Mouse (Mus musculus): ENCODE measurements around the gene Dpf3. TPM values are rescaled to one million over a fixed set of nuclear protein-coding genes. Genes with fewer than 3 reads are reported as not detected.

Dpf3 gene
- polyA plus RNA-seq, 1 experiment from 2014 or later, result 15.5 TPM

DNA sequence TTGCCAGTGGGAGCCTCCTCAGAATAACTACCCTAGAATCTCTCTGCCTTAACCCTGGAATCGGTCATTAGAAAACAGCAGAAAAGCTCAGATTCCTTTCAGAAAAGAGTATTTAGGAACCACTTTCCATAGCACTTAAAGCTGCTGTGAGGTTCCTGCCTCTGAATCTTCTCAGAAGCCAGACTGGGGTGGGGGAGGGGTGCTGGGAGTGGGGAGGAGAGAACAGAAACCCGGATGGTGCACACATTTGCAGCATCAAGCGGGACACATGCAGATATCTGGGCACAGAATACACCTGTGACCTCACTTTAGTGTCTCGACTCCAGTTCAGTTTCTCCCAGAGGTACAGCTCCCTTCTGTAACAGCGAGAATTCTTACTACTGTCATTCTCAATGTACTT lies 23.1 kb upstream of the Dpf3 start:
- no peaks in the 10 kb centered on the region for H3K27me3 ChIP-seq (ENCODE audit: control insufficient read depth, insufficient read depth, low read length)
- no peak for ATAC-seq (ENCODE audit: low FRiP score, low TSS enrichment)
- no peaks in the 10 kb centered on the region for H3K36me3 ChIP-seq (ENCODE audit: control insufficient read depth, insufficient read depth, low read length)
- no peak overlapping the region for H3K27ac ChIP-seq (ENCODE audit: low read depth, low read length)
- no peak overlapping the region for H3K4me2 ChIP-seq (replicated peaks; ENCODE audit: low read depth, low read length)
- no peaks in the 10 kb centered on the region for H3K9me3 ChIP-seq (ENCODE audit: control insufficient read depth, low read length)
- H3K4me3 ChIP-seq (ENCODE audit: low read length), result no peak overlapping the region
- 0 out of 2 replicates have a peak, but pooled peaks cover 3% of the 10 kb centered on the region for H3K4me1 ChIP-seq (ENCODE audit: control insufficient read depth, insufficient read depth, low read length)
- WGBS, result 84% methylated on average over 5 of the region's 5 CpGs
- H3K9ac ChIP-seq (ENCODE audit: low read depth, low read length), result no peak overlapping the region

DNA sequence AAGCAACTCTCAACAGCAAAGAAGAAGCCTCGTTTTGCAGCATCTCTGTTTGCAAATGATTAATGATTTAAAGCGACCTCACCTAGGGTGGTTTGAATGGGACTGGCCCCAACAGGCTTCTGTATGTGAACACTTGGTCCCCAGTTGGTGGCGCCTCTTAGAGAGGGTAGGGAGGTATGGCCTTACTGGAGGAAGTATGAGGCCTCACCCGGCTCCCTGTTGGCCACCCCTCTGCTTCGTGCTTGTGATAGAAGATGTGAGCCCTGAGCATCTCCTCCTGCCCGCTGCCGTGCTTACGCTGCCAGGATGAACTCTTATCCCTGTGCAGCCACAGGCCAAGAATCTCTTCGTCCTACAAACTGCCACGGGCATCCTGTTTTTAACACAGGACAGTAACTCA lies 19.0 kb upstream of the Dpf3 start:
- H3K36me3 ChIP-seq (ENCODE audit: control insufficient read depth, insufficient read depth, low read length), result no peaks in the 10 kb centered on the region
- H3K27me3 ChIP-seq (ENCODE audit: control insufficient read depth, insufficient read depth, low read length), result no peaks in the 10 kb centered on the region
- no peaks in the 10 kb centered on the region for H3K4me1 ChIP-seq (ENCODE audit: control insufficient read depth, insufficient read depth, low read length)
- no peak for ATAC-seq (ENCODE audit: low FRiP score, low TSS enrichment)
- no peak overlapping the region for H3K4me3 ChIP-seq (ENCODE audit: low read length)
- H3K27ac ChIP-seq (ENCODE audit: low read depth, low read length), result no peak overlapping the region
- no peaks in the 10 kb centered on the region for H3K9me3 ChIP-seq (ENCODE audit: control insufficient read depth, low read length)
- no peak overlapping the region for H3K9ac ChIP-seq (ENCODE audit: low read depth, low read length)
- 74% methylated on average over 10 of the region's 10 CpGs for WGBS
- H3K4me2 ChIP-seq (replicated peaks; ENCODE audit: low read depth, low read length), result no peak overlapping the region

DNA sequence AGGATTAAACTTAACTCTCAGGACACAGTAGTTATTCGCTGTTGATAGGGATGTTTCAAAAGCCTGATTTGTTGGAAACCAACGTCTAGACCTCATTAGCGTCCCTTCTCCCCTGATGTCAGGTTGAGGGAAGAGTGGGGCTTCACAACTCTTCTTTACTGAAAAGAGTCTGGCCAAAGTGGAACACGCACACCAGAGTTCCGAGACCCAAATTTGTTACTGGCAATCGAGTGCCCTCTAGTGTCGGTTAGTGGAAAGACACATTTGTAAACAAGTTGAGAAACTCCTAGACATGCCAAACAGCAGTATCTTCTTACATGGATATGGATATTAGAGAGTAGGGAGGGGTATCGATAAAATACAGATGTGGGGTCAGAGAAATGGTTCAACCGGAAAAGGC lies 14.7 kb upstream of the Dpf3 start:
- no peak overlapping the region for H3K27ac ChIP-seq (ENCODE audit: low read depth, low read length)
- no peak overlapping the region for H3K4me2 ChIP-seq (replicated peaks; ENCODE audit: low read depth, low read length)
- peaks cover 6% of the 10 kb centered on the region; the same call in 1 of the 2 replicates for H3K4me1 ChIP-seq (ENCODE audit: control insufficient read depth, insufficient read depth, low read length)
- H3K36me3 ChIP-seq (ENCODE audit: control insufficient read depth, insufficient read depth, low read length), result no peaks in the 10 kb centered on the region
- no peak overlapping the region for H3K9ac ChIP-seq (ENCODE audit: low read depth, low read length)
- 6% methylated on average over 9 of the region's 9 CpGs for WGBS
- no peaks in the 10 kb centered on the region for H3K27me3 ChIP-seq (ENCODE audit: control insufficient read depth, insufficient read depth, low read length)
- peak; percentile 30; the same call in 1 of the 2 replicates for ATAC-seq (ENCODE audit: low FRiP score, low TSS enrichment)
- no peak overlapping the region for H3K4me3 ChIP-seq (ENCODE audit: low read length)
- H3K9me3 ChIP-seq (ENCODE audit: control insufficient read depth, low read length), result no peaks in the 10 kb centered on the region

DNA sequence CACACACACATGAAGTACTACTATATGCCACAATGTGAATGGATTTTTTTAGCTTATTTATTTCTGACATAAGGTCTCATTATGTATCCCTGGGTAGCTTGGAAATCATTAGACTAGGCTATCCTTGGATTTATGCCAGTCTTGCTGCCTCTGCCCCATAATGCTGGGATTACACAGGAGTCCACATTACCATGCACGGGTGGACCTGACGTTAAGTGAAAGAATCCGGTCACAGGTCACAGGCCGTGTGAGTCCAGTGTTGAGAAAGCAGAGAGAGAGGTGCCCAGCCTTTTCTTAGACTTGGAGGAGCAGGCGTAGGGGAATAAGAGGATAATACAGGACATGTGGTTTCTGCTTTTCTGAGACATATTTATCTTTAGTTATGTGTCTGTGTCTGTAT lies 11.7 kb upstream of the Dpf3 start:
- no peaks in the 10 kb centered on the region for H3K27me3 ChIP-seq (ENCODE audit: control insufficient read depth, insufficient read depth, low read length)
- no peaks in the 10 kb centered on the region for H3K36me3 ChIP-seq (ENCODE audit: control insufficient read depth, insufficient read depth, low read length)
- H3K4me2 ChIP-seq (replicated peaks; ENCODE audit: low read depth, low read length), result no peak overlapping the region
- WGBS, result 54% methylated on average over 5 of the region's 5 CpGs
- H3K9ac ChIP-seq (ENCODE audit: low read depth, low read length), result no peak overlapping the region
- H3K27ac ChIP-seq (ENCODE audit: low read depth, low read length), result no peak overlapping the region
- ATAC-seq (ENCODE audit: low FRiP score, low TSS enrichment), result no peak
- peaks cover 6% of the 10 kb centered on the region; the same call in 1 of the 2 replicates for H3K4me1 ChIP-seq (ENCODE audit: control insufficient read depth, insufficient read depth, low read length)
- H3K9me3 ChIP-seq (ENCODE audit: control insufficient read depth, low read length), result no peaks in the 10 kb centered on the region
- no peak overlapping the region for H3K4me3 ChIP-seq (ENCODE audit: low read length)

GRCm38 (mm10) chr12:83497959-83498358 lies 10.4 kb upstream of the Dpf3 start:
- Histone ChIP-seq H3K4me1 (ENCODE audit: control insufficient read depth, insufficient read depth, low read length) (peaks cover 6% of the 10 kb centered on the region; the same call in 1 of the 2 replicates), H3K27me3 (ENCODE audit: control insufficient read depth, insufficient read depth, low read length) (no peaks in the 10 kb centered on the region), H3K9ac (ENCODE audit: low read depth, low read length) (no peak overlapping the region), H3K36me3 (ENCODE audit: control insufficient read depth, insufficient read depth, low read length) (no peaks in the 10 kb centered on the region), H3K4me3 (ENCODE audit: low read length) (no peak overlapping the region), H3K9me3 (ENCODE audit: control insufficient read depth, low read length) (no peaks in the 10 kb centered on the region), H3K4me2 (replicated peaks; ENCODE audit: low read depth, low read length) (no peak overlapping the region), H3K27ac (ENCODE audit: low read depth, low read length) (no peak overlapping the region)
- no peak for ATAC-seq (ENCODE audit: low FRiP score, low TSS enrichment)
- 81% methylated on average over 3 of the region's 3 CpGs for WGBS

DNA sequence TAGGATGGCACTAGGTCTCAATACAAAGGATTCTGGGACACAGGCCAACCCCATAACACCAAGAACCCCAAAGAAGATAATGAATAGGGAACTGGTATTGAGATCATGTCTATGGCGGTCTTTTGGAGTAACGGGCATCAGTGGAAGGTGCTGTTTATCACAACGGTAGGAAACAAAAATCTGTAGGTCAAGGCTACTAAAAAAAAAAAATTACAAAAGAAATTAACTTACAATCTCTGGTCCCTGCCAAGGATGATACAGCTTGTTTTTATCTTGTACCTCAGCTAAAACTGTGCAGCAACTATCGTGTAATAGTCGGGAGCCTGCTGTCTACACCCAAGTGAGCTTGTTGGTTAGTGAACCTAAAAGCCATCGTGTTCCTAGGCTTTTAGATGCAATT lies 9.2 kb upstream of the Dpf3 start:
- H3K27ac ChIP-seq (ENCODE audit: low read depth, low read length), result no peak overlapping the region
- no peaks in the 10 kb centered on the region for H3K9me3 ChIP-seq (ENCODE audit: control insufficient read depth, low read length)
- H3K9ac ChIP-seq (ENCODE audit: low read depth, low read length), result no peak overlapping the region
- H3K4me3 ChIP-seq (ENCODE audit: low read length), result no peak overlapping the region
- 90% methylated on average over 6 of the region's 6 CpGs for WGBS
- no peaks in the 10 kb centered on the region for H3K36me3 ChIP-seq (ENCODE audit: control insufficient read depth, insufficient read depth, low read length)
- no peak overlapping the region for H3K4me2 ChIP-seq (replicated peaks; ENCODE audit: low read depth, low read length)
- no peaks in the 10 kb centered on the region for H3K27me3 ChIP-seq (ENCODE audit: control insufficient read depth, insufficient read depth, low read length)
- H3K4me1 ChIP-seq (ENCODE audit: control insufficient read depth, insufficient read depth, low read length), result peaks cover 6% of the 10 kb centered on the region; the same call in 1 of the 2 replicates
- ATAC-seq (ENCODE audit: low FRiP score, low TSS enrichment), result no peak

DNA sequence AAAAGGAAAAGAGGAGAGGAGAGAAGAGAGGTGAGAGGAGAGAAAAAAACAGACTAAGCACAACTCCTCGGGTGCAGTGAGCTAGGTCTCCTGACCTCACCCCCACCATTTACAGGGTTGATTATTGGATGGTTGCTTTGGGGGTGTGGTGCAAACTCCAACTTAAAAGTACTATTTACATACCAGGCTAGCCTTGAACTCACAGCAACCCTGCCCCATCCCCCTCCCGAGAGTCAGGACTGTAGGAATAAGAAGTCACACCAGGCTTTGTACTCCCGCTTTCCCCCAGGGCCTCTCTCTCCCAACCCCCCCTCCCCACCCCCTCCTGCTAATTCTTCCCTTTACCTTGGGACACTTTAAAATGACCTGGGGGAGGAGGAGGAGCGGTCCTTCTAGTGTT lies 8.8 kb upstream of the Dpf3 start:
- H3K4me1 ChIP-seq (ENCODE audit: control insufficient read depth, insufficient read depth, low read length), result peaks cover 6% of the 10 kb centered on the region; the same call in 1 of the 2 replicates
- no peak overlapping the region for H3K4me2 ChIP-seq (replicated peaks; ENCODE audit: low read depth, low read length)
- no peak for ATAC-seq (ENCODE audit: low FRiP score, low TSS enrichment)
- H3K36me3 ChIP-seq (ENCODE audit: control insufficient read depth, insufficient read depth, low read length), result no peaks in the 10 kb centered on the region
- no peak overlapping the region for H3K27ac ChIP-seq (ENCODE audit: low read depth, low read length)
- WGBS, result 69% methylated on average over 4 of the region's 4 CpGs
- H3K27me3 ChIP-seq (ENCODE audit: control insufficient read depth, insufficient read depth, low read length), result no peaks in the 10 kb centered on the region
- no peak overlapping the region for H3K9ac ChIP-seq (ENCODE audit: low read depth, low read length)
- H3K9me3 ChIP-seq (ENCODE audit: control insufficient read depth, low read length), result peaks cover 3% of the 10 kb centered on the region; the same call in 1 of the 2 replicates
- H3K4me3 ChIP-seq (ENCODE audit: low read length), result no peak overlapping the region

- Histone ChIP-seq H3K27ac (ENCODE audit: low read depth, low read length) (no peak overlapping the region), H3K9me3 (ENCODE audit: control insufficient read depth, low read length) (peaks cover 4% of the 10 kb centered on the region; the same call in 1 of the 2 replicates), H3K4me1 (ENCODE audit: control insufficient read depth, insufficient read depth, low read length) (peaks cover 6% of the 10 kb centered on the region; the same call in 1 of the 2 replicates), H3K4me2 (replicated peaks; ENCODE audit: low read depth, low read length) (no peak overlapping the region), H3K27me3 (ENCODE audit: control insufficient read depth, insufficient read depth, low read length) (no peaks in the 10 kb centered on the region), H3K36me3 (ENCODE audit: control insufficient read depth, insufficient read depth, low read length) (no peaks in the 10 kb centered on the region), H3K9ac (ENCODE audit: low read depth, low read length) (no peak overlapping the region), H3K4me3 (ENCODE audit: low read length) (no peak overlapping the region)
- 40% methylated on average over 9 of the region's 9 CpGs for WGBS
- 0 out of 2 replicates have a peak, but pooled peaks have one; percentile 32 for ATAC-seq (ENCODE audit: low FRiP score, low TSS enrichment)
Observed at GRCm38 (mm10) chr12:83495961-83496282, 8.4 kb upstream of the Dpf3 start.

- no peak overlapping the region for H3K27ac ChIP-seq (ENCODE audit: low read depth, low read length)
- 47% methylated on average over 4 of the region's 4 CpGs for WGBS
Observed at GRCm38 (mm10) chr12:83495248-83495960, 7.9 kb upstream of the Dpf3 start.

More at GRCm38 (mm10) chr12:83495248-83495960, 7.9 kb upstream of the Dpf3 start:
- Histone ChIP-seq H3K9me3 (ENCODE audit: control insufficient read depth, low read length) (peaks cover 4% of the 10 kb centered on the region; the same call in 1 of the 2 replicates), H3K4me2 (replicated peaks; ENCODE audit: low read depth, low read length) (no peak overlapping the region), H3K36me3 (ENCODE audit: control insufficient read depth, insufficient read depth, low read length) (no peaks in the 10 kb centered on the region), H3K9ac (ENCODE audit: low read depth, low read length) (no peak overlapping the region), H3K27me3 (ENCODE audit: control insufficient read depth, insufficient read depth, low read length) (no peaks in the 10 kb centered on the region), H3K4me1 (ENCODE audit: control insufficient read depth, insufficient read depth, low read length) (peaks cover 5% of the 10 kb centered on the region; the same call in 1 of the 2 replicates), H3K4me3 (ENCODE audit: low read length) (no peak overlapping the region)
- ATAC-seq (ENCODE audit: low FRiP score, low TSS enrichment), result no peak

Measured in kidney, embryonic 14.5 days (tissue).